Mouse (Mus musculus): ENCODE data around the gene Rpgrip1.

GRCm38 (mm10) chr14:52083083-52083482 is 27.4 kb upstream of the Rpgrip1 start:
- TF ChIP-seq CTCF (IDR thresholded peaks at IDR 0.05; ENCODE audit: control insufficient read depth, insufficient read depth, insufficient replicate concordance, low read depth, low read length) (no peak), POLR2A (IDR thresholded peaks at IDR 0.05; ENCODE audit: control insufficient read depth, low read depth, low read length) (no peak)

Data from testis, adult 2 months (tissue).